Mouse (Mus musculus) liver, adult 2 months (tissue): ENCODE data around the gene Prdx2.

ENCODE experiments used
- CTCF ChIP-seq: fragments of 200-500 bp; IDR thresholded peaks from 2 replicates; pipeline ENCODE4 v1.5.1; 2011; ENCODE audit warnings: low read depth, low read length, control low read depth
- POLR2A ChIP-seq: fragments of 200-500 bp; IDR thresholded peaks from 2 replicates; pipeline ENCODE4 v1.6.1; 2011; ENCODE audit warnings: low read length, control low read depth; ENCODE audit not compliant: insufficient read depth; ENCODE audit errors: extremely low read depth

DNA sequence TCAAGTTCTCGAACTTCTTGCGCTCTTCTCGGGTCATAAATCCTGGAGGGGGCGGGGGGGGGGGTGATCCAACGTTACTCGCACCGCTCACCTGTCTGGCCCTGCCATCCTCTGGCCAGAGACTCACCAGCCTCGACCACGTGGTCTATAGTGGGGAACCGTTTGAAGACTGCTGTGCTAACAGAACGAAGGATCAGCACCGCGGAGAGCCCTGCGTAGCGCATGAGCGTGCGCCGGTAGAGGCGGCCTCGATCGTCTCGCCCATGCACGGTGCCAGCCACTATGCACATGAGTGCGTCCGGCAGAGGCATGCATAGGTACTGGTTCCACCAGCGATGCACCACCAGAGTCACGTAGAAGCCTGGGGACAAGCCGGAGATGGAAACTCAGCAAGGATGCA lies 41.9 kb downstream of the Prdx2 start:
- TF ChIP-seq CTCF (no peak), POLR2A (no peak)
